Mouse (Mus musculus) thymus, adult 2 months (tissue): ENCODE measurements around the gene Rrp12.

Experiments
- CTCF ChIP-seq: fragments of 200-500 bp; IDR thresholded peaks from 2 replicates; pipeline ENCODE4 v1.5.1; 2012; ENCODE audit warnings: mild to moderate bottlenecking, control low read depth, low read length, moderate library complexity, borderline replicate concordance; ENCODE audit not compliant: control insufficient read depth, poor library complexity, insufficient read depth; ENCODE audit errors: extremely low read depth
- POLR2A ChIP-seq: fragments of 200-500 bp; IDR thresholded peaks from 2 replicates; pipeline ENCODE4 v1.6.1; 2012; ENCODE audit warnings: mild to moderate bottlenecking, low read length, control low read depth, moderate library complexity; ENCODE audit not compliant: control insufficient read depth, poor library complexity, insufficient read depth; ENCODE audit errors: extremely low read depth

- TF ChIP-seq POLR2A (no peak), CTCF (no peak)
These were observed 7.8 kb downstream of the Rrp12 start for GRCm38 (mm10) chr19:41888191-41888590.
